Mouse (Mus musculus) small intestine, adult 2 months (tissue): Measurements from ENCODE around the gene Srms. TPM values are rescaled to one million over a fixed set of nuclear protein-coding genes. Genes with fewer than 3 reads are reported as not detected.

ENCODE experiments used
- H3K27ac ChIP-seq: fragments of 200-500 bp; 2 replicates; pipeline ENCODE4 v1.5.1; 2012; ENCODE audit warnings: low read depth, low read length, control low read depth, inconsistent platforms; ENCODE audit not compliant: insufficient read depth
- H3K27me3 ChIP-seq: fragments of 200-500 bp; 2 replicates; pipeline ENCODE4 v1.6.1; 2012; ENCODE audit warnings: mild to moderate bottlenecking, moderate library complexity, low read length, inconsistent platforms; ENCODE audit not compliant: control insufficient read depth, insufficient read depth
- H3K36me3 ChIP-seq: fragments of 200-500 bp; 2 replicates; pipeline ENCODE4 v1.6.1; 2012; ENCODE audit warnings: mild to moderate bottlenecking, low read length, control low read depth, inconsistent platforms; ENCODE audit not compliant: control insufficient read depth, insufficient read depth
- H3K4me1 ChIP-seq: fragments of 200-500 bp; 2 replicates; pipeline ENCODE4 v1.6.1; 2012; ENCODE audit warnings: low read length, inconsistent platforms, mixed read lengths; ENCODE audit not compliant: control insufficient read depth, insufficient read depth, insufficient read length
- H3K4me3 ChIP-seq: fragments of 200-500 bp; 2 replicates; pipeline ENCODE4 v1.5.1; 2012; ENCODE audit warnings: low read depth, mild to moderate bottlenecking, control low read depth, inconsistent platforms, low read length, moderate library complexity
- CTCF ChIP-seq: fragments of 200-500 bp; IDR thresholded peaks from 2 replicates; pipeline ENCODE4 v1.5.1; 2012; ENCODE audit warnings: low read depth, mild to moderate bottlenecking, control low read depth, inconsistent platforms, low read length, moderate library complexity, mixed read lengths; ENCODE audit not compliant: insufficient replicate concordance, insufficient read length; ENCODE audit errors: extremely low read depth
- POLR2A ChIP-seq: fragments of 200-500 bp; IDR thresholded peaks from 2 replicates; pipeline ENCODE4 v1.6.1; 2012; ENCODE audit warnings: low read depth, mild to moderate bottlenecking, control low read depth, inconsistent platforms, low read length, moderate library complexity
- WGBS: fragments of 180-500 bp; shearing (Covaris S2); methylation state at CpG from one replicate; pipeline ENCODE4 v1.1.7; 2018; 5-methylcytosine and 5-hydroxymethylcytosine counted together
- polyA plus RNA-seq: library from polyadenylated mRNA; depleted of rRNA; stranded (reverse); fragments of >200 nt; gene quantifications from 2 replicates; pipeline ENCODE4 v1.2.3, GENCODE M21; 2012

Srms gene
- polyA plus RNA-seq, 1 experiment, result 0.93 TPM

- H3K4me3 ChIP-seq, result no peak overlapping the region
- H3K27me3 ChIP-seq, result no peaks in the 10 kb centered on the region
- no peaks in the 10 kb centered on the region for H3K4me1 ChIP-seq
- no peak for TF ChIP-seq CTCF
- TF ChIP-seq POLR2A, result no peak
- WGBS, result 81% methylated on average over 3 of the region's 3 CpGs
- H3K27ac ChIP-seq, result no peak overlapping the region
- no peaks in the 10 kb centered on the region for H3K36me3 ChIP-seq
Observed at GRCm38 (mm10) chr2:181174646-181175045, 38.3 kb downstream of the Srms start.

GRCm38 (mm10) chr2:181166469-181166868, 46.5 kb downstream of the Srms start:
- Histone ChIP-seq H3K27ac (no peak overlapping the region), H3K36me3 (no peaks in the 10 kb centered on the region), H3K4me3 (no peak overlapping the region), H3K4me1 (peaks cover 2% of the 10 kb centered on the region; the same call in 1 of the 2 replicates), H3K27me3 (no peaks in the 10 kb centered on the region; the same call in 1 of the 2 replicates)
- no peak for TF ChIP-seq POLR2A
- TF ChIP-seq CTCF, result no peak
- 46% methylated on average over 5 of the region's 5 CpGs for WGBS

- TF ChIP-seq POLR2A, result no peak
- Histone ChIP-seq H3K27ac (no peak overlapping the region), H3K36me3 (no peaks in the 10 kb centered on the region), H3K27me3 (peaks cover 10% of the 10 kb centered on the region), H3K4me1 (no peaks in the 10 kb centered on the region), H3K4me3 (no peak overlapping the region)
- WGBS, result 51% methylated on average over 4 of the region's 4 CpGs
Observed at GRCm38 (mm10) chr2:181160821-181161220, 52.2 kb downstream of the Srms start.

GRCm38 (mm10) chr2:181159771-181160170, 53.2 kb downstream of the Srms start:
- H3K4me3 ChIP-seq, result no peak overlapping the region
- H3K27me3 ChIP-seq, result peaks cover 10% of the 10 kb centered on the region
- TF ChIP-seq POLR2A (no peak), CTCF (no peak)
- H3K36me3 ChIP-seq, result no peaks in the 10 kb centered on the region
- H3K4me1 ChIP-seq, result no peaks in the 10 kb centered on the region
- WGBS, result 2% methylated on average over 2 of the region's 2 CpGs
- no peak overlapping the region for H3K27ac ChIP-seq

- no peak for TF ChIP-seq POLR2A
- H3K4me3 ChIP-seq, result no peak overlapping the region
- H3K4me1 ChIP-seq, result no peaks in the 10 kb centered on the region
- peaks cover 10% of the 10 kb centered on the region for H3K27me3 ChIP-seq
- WGBS, result 35% methylated on average over 7 of the region's 7 CpGs
- H3K27ac ChIP-seq, result no peak overlapping the region
- no peaks in the 10 kb centered on the region for H3K36me3 ChIP-seq
Observed at GRCm38 (mm10) chr2:181159091-181159514, 53.9 kb downstream of the Srms start.

- TF ChIP-seq CTCF (no peak), POLR2A (no peak)
- no peak overlapping the region for H3K4me3 ChIP-seq
- H3K36me3 ChIP-seq, result no peaks in the 10 kb centered on the region
- WGBS, result 70% methylated on average over 2 of the region's 2 CpGs
- no peak overlapping the region for H3K27ac ChIP-seq
- H3K4me1 ChIP-seq, result no peaks in the 10 kb centered on the region
- peaks cover 10% of the 10 kb centered on the region for H3K27me3 ChIP-seq
Observed at GRCm38 (mm10) chr2:181158471-181158870, 54.5 kb downstream of the Srms start.

- no peak for TF ChIP-seq POLR2A
- TF ChIP-seq CTCF, result no peak
Observed at GRCm38 (mm10) chr2:181157716-181158302, 55.2 kb downstream of the Srms start.

GRCm38 (mm10) chr2:181157180-181157579, 55.8 kb downstream of the Srms start:
- TF ChIP-seq POLR2A, result no peak
- TF ChIP-seq CTCF, result no peak
- H3K36me3 ChIP-seq, result no peaks in the 10 kb centered on the region
- no peak overlapping the region for H3K27ac ChIP-seq
- no peak overlapping the region for H3K4me3 ChIP-seq
- 81% methylated on average over 4 of the region's 4 CpGs for WGBS
- H3K4me1 ChIP-seq, result no peaks in the 10 kb centered on the region
- peaks cover 10% of the 10 kb centered on the region for H3K27me3 ChIP-seq

More at GRCm38 (mm10) chr2:181157716-181158302, 55.2 kb downstream of the Srms start:
- H3K27ac ChIP-seq, result no peak overlapping the region
- no peaks in the 10 kb centered on the region for H3K36me3 ChIP-seq
- 70% methylated on average over 6 of the region's 6 CpGs for WGBS
- H3K4me1 ChIP-seq, result no peaks in the 10 kb centered on the region
- peaks cover 10% of the 10 kb centered on the region for H3K27me3 ChIP-seq
- H3K4me3 ChIP-seq, result no peak overlapping the region
